Mouse (Mus musculus) C2C12 (cell line): ENCODE measurements around the gene Grip1.

Experiments
- CTCF ChIP-seq: IDR thresholded peaks from one replicate; pipeline ENCODE4 v1.5.1; 2011; ENCODE audit not compliant: control insufficient read depth, insufficient read depth, insufficient read length
- MAX ChIP-seq: IDR thresholded peaks from one replicate; pipeline ENCODE4 v1.6.1; 2011; ENCODE audit warnings: mild to moderate bottlenecking, control low read depth
- MYOD1 ChIP-seq: IDR thresholded peaks from one replicate; pipeline ENCODE4 v1.6.1; 2011; ENCODE audit warnings: low read depth; ENCODE audit not compliant: control insufficient read depth, insufficient read length
- USF1 ChIP-seq: IDR thresholded peaks from one replicate; pipeline ENCODE4 v1.6.1; 2011; ENCODE audit warnings: low read depth, mild to moderate bottlenecking, control low read depth, moderate library complexity

GRCm38 (mm10) chr10:119917995-119918394 is 464.4 kb downstream of the Grip1 start:
- TF ChIP-seq CTCF (no peak), USF1 (no peak), MYOD1 (no peak), MAX (no peak)
